Mouse (Mus musculus): ENCODE results near the gene Man2b1.

DNA sequence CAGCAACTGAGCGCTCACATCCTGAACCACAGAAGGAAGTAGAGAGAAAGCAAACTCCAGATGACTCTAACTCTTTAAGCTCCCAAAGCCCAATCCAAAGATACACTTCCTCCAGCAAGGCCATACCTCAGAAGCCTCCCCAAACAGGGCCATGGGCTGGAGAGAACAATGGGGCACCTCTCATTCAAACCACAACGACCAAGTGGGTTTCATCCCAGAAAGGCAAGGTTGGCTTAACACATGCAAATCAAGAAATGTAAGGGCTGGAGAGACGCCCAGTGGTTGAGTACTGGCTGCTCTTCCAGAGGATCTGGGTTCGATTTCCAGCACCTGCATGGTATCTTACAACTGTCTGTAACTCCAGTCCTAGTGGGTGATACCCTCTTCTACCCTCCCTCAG, 32.4 kb downstream of the Man2b1 start:
- TF ChIP-seq CTCF (IDR thresholded peaks at IDR 0.05; ENCODE audit: extremely low read depth, insufficient read depth, low read length) = no peak
- no peak for TF ChIP-seq POLR2A (IDR thresholded peaks at IDR 0.05; ENCODE audit: extremely low read depth, insufficient read depth, low read length)
